Mouse (Mus musculus): ENCODE data around the gene Taf5l. TPM values are rescaled to one million over a fixed set of nuclear protein-coding genes. Genes with fewer than 3 reads are reported as not detected.
"Not testable (repeated sequence)": the region's sequence is repeated elsewhere in the genome, so short reads cannot be mapped to it uniquely, and the experiment has no call there.

Gene Taf5l
- polyA plus RNA-seq, 1 experiment from 2014 or later: 24.3 TPM

- H3K36me3 ChIP-seq: peaks cover 56% of the 10 kb centered on the region
- H3K27ac ChIP-seq (replicated peaks): no peak overlapping the region
- 79% methylated on average over 1 of the region's 1 CpGs for WGBS
- H3K4me3 ChIP-seq: no peak overlapping the region
- no peaks in the 10 kb centered on the region for H3K27me3 ChIP-seq
- no peak for ATAC-seq (ENCODE audit: low FRiP score, low read depth)
- no peak overlapping the region for H3K9ac ChIP-seq
- H3K4me1 ChIP-seq (replicated peaks): no peaks in the 10 kb centered on the region
- no peak overlapping the region for H3K4me2 ChIP-seq
- no peaks in the 10 kb centered on the region for H3K9me3 ChIP-seq
Measured at GRCm38 (mm10) chr8:124042201-124042600, 21.0 kb upstream of the Taf5l start.

- no peak overlapping the region for H3K4me2 ChIP-seq
- ATAC-seq (ENCODE audit: low FRiP score, low read depth): no peak
Measured at GRCm38 (mm10) chr8:124039351-124039750, 18.2 kb upstream of the Taf5l start.

GRCm38 (mm10) chr8:124038121-124038520 lies 16.9 kb upstream of the Taf5l start:
- no peak for ATAC-seq (ENCODE audit: low FRiP score, low read depth)
- H3K9ac ChIP-seq: no peak overlapping the region
- H3K27ac ChIP-seq (replicated peaks): no peak overlapping the region
- no peaks in the 10 kb centered on the region for H3K4me1 ChIP-seq (replicated peaks)
- H3K27me3 ChIP-seq: no peaks in the 10 kb centered on the region
- no peak overlapping the region for H3K4me2 ChIP-seq
- WGBS: 96% methylated on average over 7 of the region's 7 CpGs
- H3K9me3 ChIP-seq: no peaks in the 10 kb centered on the region
- no peak overlapping the region for H3K4me3 ChIP-seq
- peaks cover 65% of the 10 kb centered on the region for H3K36me3 ChIP-seq

More at GRCm38 (mm10) chr8:124039351-124039750, 18.2 kb upstream of the Taf5l start:
- Histone ChIP-seq H3K9me3 (no peaks in the 10 kb centered on the region), H3K4me1 (replicated peaks) (no peaks in the 10 kb centered on the region), H3K27ac (replicated peaks) (no peak overlapping the region), H3K4me3 (no peak overlapping the region), H3K27me3 (no peaks in the 10 kb centered on the region), H3K36me3 (peaks cover 64% of the 10 kb centered on the region), H3K9ac (no peak overlapping the region)
- WGBS: 90% methylated on average over 4 of the region's 4 CpGs

GRCm38 (mm10) chr8:124033400-124033799 lies 12.2 kb upstream of the Taf5l start:
- Histone ChIP-seq H3K4me3 (no peak overlapping the region), H3K9me3 (no peaks in the 10 kb centered on the region), H3K27ac (replicated peaks) (no peak overlapping the region), H3K36me3 (peaks cover 75% of the 10 kb centered on the region), H3K4me1 (replicated peaks) (0 out of 2 replicates have a peak, but pooled peaks cover 4% of the 10 kb centered on the region), H3K27me3 (no peaks in the 10 kb centered on the region), H3K9ac (no peak overlapping the region), H3K4me2 (no peak overlapping the region)
- WGBS: 76% methylated on average over 5 of the region's 5 CpGs
- ATAC-seq (ENCODE audit: low FRiP score, low read depth): no peak

- ATAC-seq (ENCODE audit: low FRiP score, low read depth): no peak
- no peaks in the 10 kb centered on the region for H3K9me3 ChIP-seq
- peaks cover 7% of the 10 kb centered on the region; the same call in 1 of the 2 replicates for H3K4me1 ChIP-seq (replicated peaks)
- 93% methylated on average over 6 of the region's 6 CpGs for WGBS
- no peaks in the 10 kb centered on the region for H3K27me3 ChIP-seq
- H3K4me3 ChIP-seq: no peak overlapping the region
- H3K27ac ChIP-seq (replicated peaks): no peak overlapping the region
- no peak overlapping the region for H3K4me2 ChIP-seq
- peaks cover 53% of the 10 kb centered on the region for H3K36me3 ChIP-seq
- no peak overlapping the region for H3K9ac ChIP-seq
Measured at GRCm38 (mm10) chr8:124027831-124028230, 6.6 kb upstream of the Taf5l start.

GRCm38 (mm10) chr8:124026265-124026664 lies 5.1 kb upstream of the Taf5l start:
- WGBS: 82% methylated on average over 2 of the region's 2 CpGs
- not testable (repeated sequence) for ATAC-seq (ENCODE audit: low FRiP score, low read depth); H3K27me3 ChIP-seq; H3K4me2 ChIP-seq; H3K9me3 ChIP-seq; H3K9ac ChIP-seq; H3K4me3 ChIP-seq; H3K27ac ChIP-seq (replicated peaks)
- H3K4me1 ChIP-seq (replicated peaks): peaks cover 14% of the 10 kb centered on the region
- peaks cover 45% of the 10 kb centered on the region for H3K36me3 ChIP-seq

- peak overlapping the region; percentile 64 for H3K4me3 ChIP-seq
- no peaks in the 10 kb centered on the region for H3K27me3 ChIP-seq
- under 1% methylated on average over 51 of the region's 87 CpGs for WGBS
- no peaks in the 10 kb centered on the region for H3K9me3 ChIP-seq
- peak overlapping the region; percentile 60 for H3K4me2 ChIP-seq
- ATAC-seq (ENCODE audit: low FRiP score, low read depth): peak; percentile 88
- H3K36me3 ChIP-seq: peaks cover 3% of the 10 kb centered on the region; the same call in 1 of the 2 replicates
- H3K4me1 ChIP-seq (replicated peaks): peaks cover 28% of the 10 kb centered on the region
- H3K27ac ChIP-seq (replicated peaks): peak overlapping the region; percentile 93
- H3K9ac ChIP-seq: peak overlapping the region; percentile 59
Measured at GRCm38 (mm10) chr8:124020439-124021236, 559 bp downstream of the Taf5l start.

GRCm38 (mm10) chr8:124019782-124020181 lies 1.4 kb downstream of the Taf5l start:
- H3K4me2 ChIP-seq: peak overlapping the region; percentile 60
- H3K36me3 ChIP-seq: no peaks in the 10 kb centered on the region
- ATAC-seq (ENCODE audit: low FRiP score, low read depth): no peak
- H3K27me3 ChIP-seq: no peaks in the 10 kb centered on the region
- peaks cover 28% of the 10 kb centered on the region for H3K4me1 ChIP-seq (replicated peaks)
- no peaks in the 10 kb centered on the region for H3K9me3 ChIP-seq
- H3K4me3 ChIP-seq: peak overlapping the region; percentile 64
- no peak overlapping the region for H3K27ac ChIP-seq (replicated peaks)
- 38% methylated on average over 13 of the region's 13 CpGs for WGBS
- H3K9ac ChIP-seq: no peak overlapping the region

- H3K4me2 ChIP-seq: no peak overlapping the region
- no peaks in the 10 kb centered on the region for H3K36me3 ChIP-seq
- WGBS: 89% methylated on average over 3 of the region's 3 CpGs
- no peak overlapping the region for H3K9ac ChIP-seq
- no peak overlapping the region for H3K4me3 ChIP-seq
- H3K27ac ChIP-seq (replicated peaks): no peak overlapping the region
- peaks cover 6% of the 10 kb centered on the region for H3K4me1 ChIP-seq (replicated peaks)
- H3K9me3 ChIP-seq: no peaks in the 10 kb centered on the region
- no peaks in the 10 kb centered on the region for H3K27me3 ChIP-seq
- ATAC-seq (ENCODE audit: low FRiP score, low read depth): no peak
Measured at GRCm38 (mm10) chr8:124014751-124015150, 6.4 kb downstream of the Taf5l start.

- H3K4me1 ChIP-seq (replicated peaks); H3K9ac ChIP-seq; H3K27ac ChIP-seq (replicated peaks); H3K27me3 ChIP-seq; H3K4me2 ChIP-seq; ATAC-seq (ENCODE audit: low FRiP score, low read depth); H3K9me3 ChIP-seq; H3K4me3 ChIP-seq; H3K36me3 ChIP-seq: not testable (repeated sequence)
- WGBS: 93% methylated on average over 7 of the region's 7 CpGs
Measured at GRCm38 (mm10) chr8:124014299-124014698, 6.9 kb downstream of the Taf5l start.

GRCm38 (mm10) chr8:124011989-124012586 lies 9.1 kb downstream of the Taf5l start:
- H3K4me3 ChIP-seq: no peak overlapping the region
- 97% methylated on average over 3 of the region's 3 CpGs for WGBS
- no peak overlapping the region for H3K9ac ChIP-seq
- ATAC-seq (ENCODE audit: low FRiP score, low read depth): no peak
- no peaks in the 10 kb centered on the region for H3K4me1 ChIP-seq (replicated peaks)
- H3K9me3 ChIP-seq: no peaks in the 10 kb centered on the region
- H3K36me3 ChIP-seq: peaks cover 14% of the 10 kb centered on the region
- H3K27me3 ChIP-seq: no peaks in the 10 kb centered on the region
- H3K4me2 ChIP-seq: no peak overlapping the region
- H3K27ac ChIP-seq (replicated peaks): no peak overlapping the region

GRCm38 (mm10) chr8:124011580-124011979 lies 9.6 kb downstream of the Taf5l start:
- no peaks in the 10 kb centered on the region for H3K4me1 ChIP-seq (replicated peaks)
- H3K36me3 ChIP-seq: peaks cover 18% of the 10 kb centered on the region
- H3K27me3 ChIP-seq: no peaks in the 10 kb centered on the region
- no peak overlapping the region for H3K4me2 ChIP-seq
- 94% methylated on average over 3 of the region's 3 CpGs for WGBS
- no peaks in the 10 kb centered on the region for H3K9me3 ChIP-seq
- no peak overlapping the region for H3K4me3 ChIP-seq
- no peak overlapping the region for H3K9ac ChIP-seq
- ATAC-seq (ENCODE audit: low FRiP score, low read depth): no peak
- no peak overlapping the region for H3K27ac ChIP-seq (replicated peaks)

All from hindbrain, embryonic 15.5 days (tissue).